Mouse (Mus musculus): ENCODE data around the gene Ankrd28.

DNA sequence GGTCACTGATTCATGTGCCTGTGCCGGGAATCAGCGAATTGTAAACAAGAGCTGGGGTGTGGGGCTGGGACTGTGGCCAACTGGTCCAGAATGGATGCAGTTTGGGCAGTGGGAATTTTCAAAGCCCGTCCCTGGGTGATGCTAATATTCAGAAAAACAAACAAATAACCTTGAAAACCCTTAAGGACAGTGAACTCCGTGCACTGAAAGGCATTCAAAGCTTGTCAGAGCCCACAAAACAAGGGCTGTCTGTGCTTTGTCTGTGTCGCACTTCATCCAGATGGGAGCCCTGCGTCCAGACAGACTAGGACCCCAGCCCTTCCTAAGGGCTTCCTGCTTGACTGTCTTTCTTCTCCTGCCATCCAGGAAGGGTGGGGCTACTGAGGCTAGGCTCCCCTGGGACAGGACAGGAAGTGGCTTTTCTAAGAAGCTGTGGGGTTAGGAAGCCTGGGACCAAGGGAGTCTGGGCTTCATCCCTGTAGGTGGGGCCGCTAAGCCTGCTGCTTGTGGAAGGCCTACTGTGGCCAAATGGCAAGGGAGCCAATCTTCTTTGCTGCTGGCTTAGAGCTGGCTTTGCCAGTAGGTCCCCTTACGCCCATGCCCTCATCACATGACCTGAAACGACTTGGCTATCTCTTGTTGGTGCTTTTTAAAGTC is 167.8 kb downstream of the Ankrd28 start:
- 0 out of 2 replicates have a peak, but pooled peaks have one; percentile 12 for TF ChIP-seq CTCF (IDR thresholded peaks at IDR 0.05)
- peak; percentile 75 for TF ChIP-seq POLR2A (IDR thresholded peaks at IDR 0.05; ENCODE audit: insufficient read depth, low read depth, low read length)

All from heart, adult 2 months (tissue).